Mouse (Mus musculus) CD8-positive naive resting alpha-beta T cell, adult 57 days (primary cell): Measurements from ENCODE around the gene Thy1. TPM values are rescaled to one million over a fixed set of nuclear protein-coding genes. Genes with fewer than 3 reads are reported as not detected.

Experiments
- total RNA-seq: library from RNA; stranded (reverse); gene quantifications from one replicate; pipeline ENCODE4 v1.2.4, GENCODE M21; 2023

Thy1 gene
- 993 TPM for total RNA-seq

GRCm38 (mm10) chr9:44042836-44043707 is at the start of gene Thy1:
Gene Thy1 (plus strand): TSS chr9:44043384.

GRCm38 (mm10) chr9:44066785-44067225 is 23.6 kb downstream of the Thy1 start, which contains the start of gene Usp2:
Gene Usp2 (plus strand): TSS chr9:44067021.

Other genes starting within 250 kb of the Thy1 start
- gene Usp2, start 23.6 kb downstream of the Thy1 start, total RNA-seq, result 41.6 TPM
- gene Mfrp, start 58.3 kb downstream of the Thy1 start, total RNA-seq, result 0.34 TPM
- gene C1qtnf5, start 63.9 kb downstream of the Thy1 start, total RNA-seq, result not detected
- gene Gm49380, start 70.1 kb downstream of the Thy1 start, total RNA-seq, result 0.21 TPM
- 20.6 TPM for gene Rnf26, start 70.1 kb downstream of the Thy1 start, total RNA-seq
- gene Mcam, start 91.1 kb downstream of the Thy1 start, total RNA-seq, result 1.5 TPM
- gene Cbl, start 190.7 kb downstream of the Thy1 start, total RNA-seq, result 154 TPM
- not detected for gene Ccdc153, start 197.3 kb downstream of the Thy1 start, total RNA-seq
- gene Pdzd3, start 208.1 kb downstream of the Thy1 start, total RNA-seq, result not detected
- gene Nlrx1, start 225.2 kb downstream of the Thy1 start, total RNA-seq, result 5.8 TPM
- 0.24 TPM for gene Abcg4, start 245.2 kb downstream of the Thy1 start, total RNA-seq